Mouse (Mus musculus) cerebellum, adult 2 months (tissue): ENCODE measurements at regions not wholly inside any gene's neighbourhood (a gene's known extent, or its start where the extent isn't known, plus 50 kb on each side); places are given as distances from the start of the nearest gene placed in this dataset.

Experiments
- CTCF ChIP-seq: fragments of 200-500 bp; IDR thresholded peaks from 2 replicates; pipeline ENCODE4 v1.5.1; 2011; ENCODE audit warnings: low read depth, mild to moderate bottlenecking, control low read depth, low read length, moderate library complexity, borderline replicate concordance; ENCODE audit not compliant: insufficient read depth
- POLR2A ChIP-seq: fragments of 200-500 bp; IDR thresholded peaks from 2 replicates; pipeline ENCODE4 v1.6.1; 2011; ENCODE audit warnings: low read length, control low read depth, borderline replicate concordance; ENCODE audit not compliant: insufficient read depth

- TF ChIP-seq CTCF, result no peak
- no peak for TF ChIP-seq POLR2A
These were observed 145.8 kb downstream of the Ackr3 start for GRCm38 (mm10) chr1:90349611-90350010.
